Mouse (Mus musculus) liver, embryonic 14.5 days (tissue): ENCODE data around the gene Kank1. TPM values are rescaled to one million over a fixed set of nuclear protein-coding genes. Genes with fewer than 3 reads are reported as not detected.

ENCODE experiments used
- ATAC-seq: fragments of 200-750 bp; cut with Nextera tagmentation; 2 replicates; pipeline ENCODE4 v1.8.0; 2017; ENCODE audit warnings: moderate number of reproducible peaks, mild to moderate bottlenecking, moderate library complexity; ENCODE audit not compliant: insufficient read depth
- DNase-seq, 3 experiments: peaks; one replicate each; pipeline ENCODE4 v3.0.0-alpha.2; 2012 to 2013; ENCODE audit warnings: low read depth in 3 of 3, low spot score in 3 of 3
- H3K27ac ChIP-seq: fragments of 300-500 bp; sonication (generic); 2 replicates; pipeline ENCODE4 v1.5.1; 2014; ENCODE audit warnings: moderate library complexity, mild to moderate bottlenecking, control low read depth, inconsistent platforms
- H3K27me3 ChIP-seq: fragments of 300-500 bp; sonication (generic); 2 replicates; pipeline ENCODE4 v1.6.1; 2014; ENCODE audit warnings: mild to moderate bottlenecking, low read length, moderate library complexity; ENCODE audit not compliant: control insufficient read depth, insufficient read depth
- H3K36me3 ChIP-seq: fragments of 300-500 bp; sonication (generic); replicated peaks from 2 replicates; pipeline ENCODE4 v1.6.1; 2014; ENCODE audit warnings: low read depth; ENCODE audit not compliant: control insufficient read depth, insufficient read depth
- H3K4me1 ChIP-seq, 2 experiments: fragments of 200-500 bp in 1 of 2; fragments of 300-500 bp in 1 of 2; sonication (generic) in 1 of 2; replicated peaks; 2 replicates each; pipeline ENCODE4 v1.6.1; 2012 to 2014; ENCODE audit warnings: antibody characterized with exemption in 1 of 2, inconsistent platforms in 1 of 2, low read length in 1 of 2; ENCODE audit not compliant: control insufficient read depth in 2 of 2, insufficient read depth in 2 of 2
- H3K4me2 ChIP-seq: fragments of 300-500 bp; sonication (generic); 2 replicates; pipeline ENCODE4 v1.6.1; 2014; ENCODE audit warnings: low read depth, mild to moderate bottlenecking, control low read depth, moderate library complexity
- H3K4me3 ChIP-seq, 2 experiments: fragments of 200-500 bp in 1 of 2; fragments of 300-500 bp in 1 of 2; sonication (generic) in 1 of 2; 2 replicates each; pipeline ENCODE4 v1.5.1; 2012 to 2014; ENCODE audit warnings: low read depth in 2 of 2, low read length in 2 of 2, mild to moderate bottlenecking in 2 of 2, control low read depth in 1 of 2, inconsistent platforms in 1 of 2, moderate library complexity in 1 of 2; ENCODE audit not compliant: insufficient read depth in 1 of 2
- H3K9ac ChIP-seq: fragments of 300-500 bp; sonication (generic); replicated peaks from 2 replicates; pipeline ENCODE4 v1.6.1; 2014; ENCODE audit warnings: mild to moderate bottlenecking, control low read depth, moderate library complexity
- H3K9me3 ChIP-seq: fragments of 300-500 bp; sonication (generic); 2 replicates; pipeline ENCODE4 v1.6.1; 2016; ENCODE audit warnings: low read length, mixed read lengths; ENCODE audit not compliant: control insufficient read depth
- CTCF ChIP-seq: IDR thresholded peaks from 2 replicates; pipeline ENCODE4 v1.5.1; 2016; ENCODE audit warnings: antibody characterized with exemption, low read depth, control low read depth
- EP300 ChIP-seq: IDR thresholded peaks from 2 replicates; pipeline ENCODE4 v1.6.1; 2016; ENCODE audit warnings: antibody characterized with exemption, low read depth
- WGBS: fragments of 180-500 bp; shearing (Covaris S2); extraction: QIAGEN DNeasy Blood & Tissue Kit; methylation state at CpG from one replicate; pipeline ENCODE4 v1.1.7; 2014; ENCODE audit not compliant: insufficient replicate concordance; 5-methylcytosine and 5-hydroxymethylcytosine counted together
- polyA plus RNA-seq, 2 experiments: library from polyadenylated mRNA; depleted of rRNA in 1 of 2; stranded (reverse) in 1 of 2; unstranded in 1 of 2; fragments of >200 nt; fragmentation: Nextera tagmentation in 1 of 2; extraction: Ambion mirVana in 1 of 2; gene quantifications; 2 replicates each; pipeline versions ENCODE4 v1.2.1 to v1.2.3; 2012 to 2014

The Kank1 gene
- polyA plus RNA-seq, 2 experiments: 3.2 to 3.5 TPM

GRCm38 (mm10) chr19:25253198-25253597 lies 16.4 kb downstream of the Kank1 start:
- no peak overlapping the region for H3K4me3 ChIP-seq
- no peak for DNase-seq
- 68% methylated on average over 6 of the region's 6 CpGs for WGBS
- no peak for ATAC-seq
- H3K9ac ChIP-seq: no peak overlapping the region
- no peak for TF ChIP-seq CTCF
- H3K4me2 ChIP-seq: no peak overlapping the region
- H3K9me3 ChIP-seq: no peaks in the 10 kb centered on the region
- no peaks in the 10 kb centered on the region for H3K4me1 ChIP-seq
- no peaks in the 10 kb centered on the region for H3K27me3 ChIP-seq
- no peaks in the 10 kb centered on the region for H3K36me3 ChIP-seq
- no peak overlapping the region for H3K27ac ChIP-seq

- Histone ChIP-seq H3K27me3 (no peaks in the 10 kb centered on the region), H3K36me3 (no peaks in the 10 kb centered on the region), H3K4me1 (no peaks in the 10 kb centered on the region), H3K4me2 (no peak overlapping the region), H3K4me3 (no peak overlapping the region), H3K27ac (no peak overlapping the region), H3K9me3 (no peaks in the 10 kb centered on the region), H3K9ac (no peak overlapping the region)
- no peak for ATAC-seq
- TF ChIP-seq EP300: no peak
- no peak for TF ChIP-seq CTCF
- no peak for DNase-seq
- WGBS: 60% methylated on average over 3 of the region's 3 CpGs
These were observed 16.9 kb downstream of the Kank1 start for GRCm38 (mm10) chr19:25253628-25254027.

DNA sequence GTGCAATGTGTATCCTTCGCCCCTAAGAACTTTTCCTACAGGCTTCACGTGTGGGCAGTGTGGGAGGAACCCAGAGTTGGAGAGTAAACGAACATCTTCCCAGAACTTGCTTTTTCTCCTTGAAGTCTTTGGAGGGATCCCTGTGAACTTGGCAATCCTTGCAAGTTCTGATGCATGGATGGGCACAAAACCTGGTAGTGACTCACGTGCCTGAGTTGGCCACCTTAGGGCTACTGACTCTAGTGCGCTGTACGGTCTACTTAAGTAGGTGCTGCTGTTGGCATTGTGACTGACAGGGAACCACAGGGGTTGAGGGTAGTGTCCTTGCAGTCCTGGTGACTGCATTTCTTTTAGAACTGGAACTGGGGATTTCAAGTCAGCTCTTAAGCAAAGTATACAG lies 21.5 kb downstream of the Kank1 start:
- Histone ChIP-seq H3K27ac (no peak overlapping the region), H3K4me1 (no peaks in the 10 kb centered on the region), H3K4me2 (no peak overlapping the region), H3K9me3 (no peaks in the 10 kb centered on the region), H3K4me3 (no peak overlapping the region), H3K9ac (no peak overlapping the region), H3K27me3 (no peaks in the 10 kb centered on the region), H3K36me3 (no peaks in the 10 kb centered on the region)
- 67% methylated on average over 6 of the region's 6 CpGs for WGBS
- ATAC-seq (no peak), DNase-seq (no peak)
- TF ChIP-seq CTCF: no peak
- no peak for TF ChIP-seq EP300

- no peak overlapping the region for H3K27ac ChIP-seq
- H3K4me2 ChIP-seq: no peak overlapping the region
- no peaks in the 10 kb centered on the region for H3K36me3 ChIP-seq
- TF ChIP-seq CTCF: no peak
- DNase-seq (no peak), ATAC-seq (no peak)
- WGBS: 43% methylated on average over 9 of the region's 9 CpGs
- no peaks in the 10 kb centered on the region; a peak in 1 of 4 replicates for H3K4me1 ChIP-seq
- no peaks in the 10 kb centered on the region for H3K9me3 ChIP-seq
- H3K4me3 ChIP-seq: no peak overlapping the region
- H3K9ac ChIP-seq: no peak overlapping the region
- H3K27me3 ChIP-seq: no peaks in the 10 kb centered on the region
These were observed 29.4 kb downstream of the Kank1 start for GRCm38 (mm10) chr19:25266181-25266580.

DNA sequence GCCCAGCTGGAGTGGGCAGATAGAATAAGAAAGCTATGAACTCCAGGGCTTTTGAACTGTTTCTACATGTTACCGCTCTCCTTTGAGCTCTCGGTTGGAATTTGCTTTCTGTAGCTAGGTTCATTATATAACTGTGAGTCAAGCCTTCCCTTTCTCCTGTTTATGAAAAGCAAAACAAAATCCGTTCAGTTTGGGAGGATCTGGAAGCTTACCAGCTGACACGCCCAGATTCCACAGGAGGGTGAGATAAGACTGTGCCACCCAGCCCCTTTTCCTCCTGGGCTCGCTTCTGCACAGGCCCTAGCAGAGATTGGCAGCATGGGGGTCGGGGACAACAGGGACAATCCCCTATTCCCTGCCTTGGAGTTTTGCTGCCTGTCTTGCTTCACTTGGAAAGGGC lies 30.5 kb downstream of the Kank1 start:
- H3K4me2 ChIP-seq: no peak overlapping the region
- no peaks in the 10 kb centered on the region; a peak in 1 of 4 replicates for H3K4me1 ChIP-seq
- H3K36me3 ChIP-seq: no peaks in the 10 kb centered on the region
- H3K27ac ChIP-seq: no peak overlapping the region
- H3K9ac ChIP-seq: no peak overlapping the region
- TF ChIP-seq CTCF (no peak), EP300 (no peak)
- H3K9me3 ChIP-seq: no peaks in the 10 kb centered on the region
- 38% methylated on average over 6 of the region's 6 CpGs for WGBS
- H3K27me3 ChIP-seq: no peaks in the 10 kb centered on the region
- no peak overlapping the region for H3K4me3 ChIP-seq
- no peak for DNase-seq
- ATAC-seq: no peak

- no peak for DNase-seq
These were observed 31.8 kb downstream of the Kank1 start for GRCm38 (mm10) chr19:25268532-25268931.

More at GRCm38 (mm10) chr19:25268532-25268931, 31.8 kb downstream of the Kank1 start:
- ATAC-seq: no peak
- 51% methylated on average over 6 of the region's 6 CpGs for WGBS
- no peak overlapping the region for H3K4me3 ChIP-seq
- H3K27ac ChIP-seq: no peak overlapping the region
- H3K9me3 ChIP-seq: no peaks in the 10 kb centered on the region
- H3K36me3 ChIP-seq: no peaks in the 10 kb centered on the region
- no peaks in the 10 kb centered on the region for H3K27me3 ChIP-seq
- H3K4me1 ChIP-seq: no peaks in the 10 kb centered on the region; a peak in 1 of 4 replicates
- H3K9ac ChIP-seq: no peak overlapping the region
- TF ChIP-seq EP300 (no peak), CTCF (no peak)
- no peak overlapping the region for H3K4me2 ChIP-seq
